9 mouse cellular contexts compared by ENCODE assay signal in genomic region chr3:81835380-81836157, GRCm38 (mm10).
DNase-seq lines count a peak whose midpoint lies in the region; ATAC-seq lines count a peak whose summit lies in the region.
"Had no signal": no experiment of that assay in that cellular context is flagged by ENCODE, and none has a peak within 500 bp of the region (broad histone marks: within the 10 kb centered on the region; RNA-seq: fewer than 3 reads in every experiment).

No protein-coding gene starts in this region.

- no peaks in the 10 kb centered on the region for H3K4me1 ChIP-seq in liver, embryonic 15.5 days (replicated peaks)

- no peak overlapping the region for H3K9ac ChIP-seq in liver, embryonic 15.5 days

- H3K27me3 ChIP-seq in liver, embryonic 15.5 days: no peaks in the 10 kb centered on the region

- H3K9me3 ChIP-seq in liver, embryonic 15.5 days (replicated peaks): no peaks in the 10 kb centered on the region

- WGBS in liver, embryonic 15.5 days (ENCODE audit: insufficient replicate concordance): 10% methylated on average over 11 of the region's 11 CpGs

- DNase-seq in frontal cortex, postnatal 14 days (ENCODE audit: low spot score in 2 of 2): no peak
- DNase-seq in urinary bladder, postnatal 14 days (ENCODE audit: low spot score): peak; percentile 3
- DNase-seq in urinary bladder, adult 2 months (ENCODE audit: low spot score): no peak
- DNase-seq in layer of hippocampus, postnatal 25 days (ENCODE audit: extremely low spot score in 1 of 2, low spot score in 1 of 2): no peak
- no peak for DNase-seq in urinary bladder, postnatal 36 days (ENCODE audit: low spot score in 2 of 2)
- DNase-seq in adrenal gland, adult 2 months: no peak

- H3K36me3 ChIP-seq in liver, embryonic 15.5 days (replicated peaks): no peaks in the 10 kb centered on the region

- no peak overlapping the region for H3K27ac ChIP-seq in liver, embryonic 15.5 days (replicated peaks)

- no peak overlapping the region for H3K4me3 ChIP-seq in liver, embryonic 15.5 days (replicated peaks)
- H3K4me3 ChIP-seq: erythroblast, embryonic 14.5 days had no signal

- H3K4me2 ChIP-seq in liver, embryonic 15.5 days: peak overlapping the region; percentile 32

- peak; percentile 81 for ATAC-seq in frontal cortex, adult (ENCODE audit: low TSS enrichment)
- peak; percentile 52; the same call in 1 of the 2 replicates for ATAC-seq in liver, embryonic 15.5 days (ENCODE audit: insufficient read depth)
